Comparison of ENCODE assay signal across 17 mouse cellular contexts in the genomic region with DNA sequence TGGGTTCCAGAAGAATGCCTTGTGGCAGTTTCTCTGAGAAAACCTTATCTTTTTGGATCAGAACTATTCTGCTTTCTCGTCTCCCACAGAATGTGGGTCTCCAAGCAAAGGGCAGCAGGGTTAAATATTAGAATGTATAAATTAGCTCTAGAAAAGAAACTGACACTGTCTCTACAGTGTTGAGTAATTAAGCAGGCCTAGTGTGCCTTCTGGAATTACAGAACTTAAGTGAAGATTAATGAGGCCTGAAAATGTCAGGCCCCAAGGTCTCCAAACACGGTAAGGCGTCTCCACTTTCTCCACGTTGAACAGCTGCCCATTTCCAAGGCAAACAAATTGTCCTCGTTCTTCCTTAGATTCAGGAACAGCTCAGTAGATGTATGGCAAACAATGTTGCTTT.
"Had no signal": no experiment of that assay in that cellular context is flagged by ENCODE, and none has a peak within 500 bp of the region (broad histone marks: within the 10 kb centered on the region; RNA-seq: fewer than 3 reads in every experiment).

No protein-coding gene starts in this region.

- H3K9me3 ChIP-seq: lung, embryonic 15.5 days; midbrain, embryonic 13.5 days; midbrain, embryonic 15.5 days; neural tube, embryonic 12.5 days; stomach, embryonic 15.5 days had no signal

- H3K4me2 ChIP-seq: lung, embryonic 15.5 days; midbrain, embryonic 11.5 days; midbrain, embryonic 13.5 days; midbrain, embryonic 15.5 days; neural tube, embryonic 12.5 days; stomach, embryonic 15.5 days had no signal

- H3K4me3 ChIP-seq: lung, embryonic 15.5 days; megakaryocyte, embryonic 14.5 days; midbrain, embryonic 13.5 days; midbrain, embryonic 15.5 days; neural tube, embryonic 12.5 days; stomach, embryonic 15.5 days had no signal

- DNase-seq: lung, adult 2 months; lung, postnatal 14 days; lung, postnatal 36 days; right cerebral cortex, postnatal 14 days; thymus, adult 2 months; thymus, postnatal 25 days; thymus, postnatal 4 days had no signal

- ATAC-seq: lung, postnatal 0 days; midbrain, embryonic 13.5 days; midbrain, embryonic 15.5 days had no signal

- H3K27me3 ChIP-seq: lung, embryonic 15.5 days; megakaryocyte, embryonic 14.5 days; midbrain, embryonic 13.5 days; midbrain, embryonic 15.5 days; neural tube, embryonic 12.5 days; stomach, embryonic 15.5 days had no signal

- H3K9ac ChIP-seq: lung, embryonic 15.5 days; midbrain, embryonic 13.5 days; midbrain, embryonic 15.5 days; neural tube, embryonic 12.5 days; stomach, embryonic 15.5 days had no signal

- H3K27ac ChIP-seq: lung, embryonic 15.5 days; macrophage; midbrain, embryonic 13.5 days; midbrain, embryonic 15.5 days; neural tube, embryonic 12.5 days; stomach, embryonic 15.5 days; stomach, postnatal 0 days had no signal

- H3K4me1 ChIP-seq: lung, embryonic 15.5 days; megakaryocyte, embryonic 14.5 days; midbrain, embryonic 13.5 days; midbrain, embryonic 15.5 days; neural tube, embryonic 12.5 days; stomach, embryonic 15.5 days had no signal

- H3K36me3 ChIP-seq: lung, embryonic 15.5 days; midbrain, embryonic 13.5 days; midbrain, embryonic 15.5 days; neural tube, embryonic 12.5 days; stomach, embryonic 15.5 days had no signal
